Mouse (Mus musculus): ENCODE measurements at regions not wholly inside any gene's neighbourhood (a gene's known extent, or its start where the extent isn't known, plus 50 kb on each side); places are given as distances from the start of the nearest gene placed in this dataset.
"Not testable (repeated sequence)": the region's sequence is repeated elsewhere in the genome, so short reads cannot be mapped to it uniquely, and the experiment has no call there.

GRCm38 (mm10) chr6:37618990-37619389 lies 89.0 kb downstream of the Akr1d1 start:
- no peak for DNase-seq (ENCODE audit: low spot score)

- no peak for DNase-seq (ENCODE audit: low spot score)
Observed at GRCm38 (mm10) chr6:37621364-37622029, 91.5 kb downstream of the Akr1d1 start.

- DNase-seq (ENCODE audit: low spot score) = no peak
Observed at GRCm38 (mm10) chr6:37622273-37622672, 92.3 kb downstream of the Akr1d1 start.

GRCm38 (mm10) chr6:37627206-37627605 lies 97.2 kb downstream of the Akr1d1 start:
- no peak for DNase-seq (ENCODE audit: low spot score)

GRCm38 (mm10) chr6:37633948-37634347 lies 104.0 kb downstream of the Akr1d1 start:
- DNase-seq (ENCODE audit: low spot score) = no peak

- no peak for DNase-seq (ENCODE audit: low spot score)
Observed at GRCm38 (mm10) chr6:37642066-37642465, 112.1 kb downstream of the Akr1d1 start.

GRCm38 (mm10) chr6:37642701-37643121 lies 112.7 kb downstream of the Akr1d1 start:
- peak; percentile 16 for DNase-seq (ENCODE audit: low spot score)

- DNase-seq (ENCODE audit: low spot score) = no peak
Observed at GRCm38 (mm10) chr6:37643176-37643575, 113.2 kb downstream of the Akr1d1 start.

GRCm38 (mm10) chr6:37643718-37644117 lies 113.7 kb downstream of the Akr1d1 start:
- no peak for DNase-seq (ENCODE audit: low spot score)

GRCm38 (mm10) chr6:37645551-37645950 lies 115.6 kb downstream of the Akr1d1 start:
- no peak for DNase-seq (ENCODE audit: low spot score)

GRCm38 (mm10) chr6:37657300-37657699 lies 127.3 kb downstream of the Akr1d1 start:
- not testable (repeated sequence) for DNase-seq (ENCODE audit: low spot score)

GRCm38 (mm10) chr6:37658021-37658650 lies 128.2 kb downstream of the Akr1d1 start:
- DNase-seq (ENCODE audit: low spot score) = peak; percentile 7

GRCm38 (mm10) chr6:37662747-37663146 lies 132.8 kb downstream of the Akr1d1 start:
- peak; percentile 21 for DNase-seq (ENCODE audit: low spot score)

GRCm38 (mm10) chr6:37665576-37665975 lies 135.6 kb downstream of the Akr1d1 start:
- no peak for DNase-seq (ENCODE audit: low spot score)

GRCm38 (mm10) chr6:37669407-37669806 lies 139.4 kb downstream of the Akr1d1 start:
- no peak for DNase-seq (ENCODE audit: low spot score)

- DNase-seq (ENCODE audit: low spot score) = no peak
Observed at GRCm38 (mm10) chr6:37670701-37671100, 140.7 kb downstream of the Akr1d1 start.

GRCm38 (mm10) chr6:37679871-37680270 lies 149.9 kb downstream of the Akr1d1 start:
- no peak for DNase-seq (ENCODE audit: low spot score)

GRCm38 (mm10) chr6:37681331-37681730 lies 151.4 kb downstream of the Akr1d1 start:
- DNase-seq (ENCODE audit: low spot score) = not testable (repeated sequence)

GRCm38 (mm10) chr6:37686094-37686493 lies 156.1 kb downstream of the Akr1d1 start:
- DNase-seq (ENCODE audit: low spot score) = no peak

GRCm38 (mm10) chr6:37688866-37689617 lies 159.1 kb downstream of the Akr1d1 start:
- no peak for DNase-seq (ENCODE audit: low spot score)

GRCm38 (mm10) chr6:37689696-37690095 lies 159.7 kb downstream of the Akr1d1 start:
- no peak for DNase-seq (ENCODE audit: low spot score)

GRCm38 (mm10) chr6:37691976-37692644 lies 162.1 kb downstream of the Akr1d1 start:
- DNase-seq (ENCODE audit: low spot score) = no peak
